Mouse (Mus musculus): Measurements from ENCODE around the gene Sh2d3c.

GRCm38 (mm10) chr2:32682721-32683417, 38.0 kb upstream of the Sh2d3c start:
- TF ChIP-seq POLR2A (IDR thresholded peaks at IDR 0.05; ENCODE audit: insufficient read length, low read depth) (no peak), POLR2AphosphoS2 (IDR thresholded peaks at IDR 0.05; ENCODE audit: insufficient read length, low read depth) (no peak), E2F4 (IDR thresholded peaks at IDR 0.05; ENCODE audit: insufficient read depth) (no peak), MYOD1 (IDR thresholded peaks at IDR 0.05; ENCODE audit: control insufficient read depth in 1 of 3, insufficient read length in 2 of 3, low read depth in 2 of 3) (no peak), MAX (IDR thresholded peaks at IDR 0.05; ENCODE audit: low read depth) (no peak), TCF12 (IDR thresholded peaks at IDR 0.05; ENCODE audit: insufficient read depth, poor library complexity, severe bottlenecking) (no peak), REST (IDR thresholded peaks at IDR 0.05; ENCODE audit: insufficient read depth, insufficient read length) (no peak), MYOG (IDR thresholded peaks at IDR 0.05; ENCODE audit: control insufficient read depth in 1 of 3, insufficient read depth in 1 of 3, insufficient read length in 2 of 3, low read depth in 2 of 3) (no peak), USF1 (IDR thresholded peaks at IDR 0.05; ENCODE audit: low read depth) (no peak), TCF3 (IDR thresholded peaks at IDR 0.05; ENCODE audit: insufficient read length, low read depth) (no peak)

Data from myocyte (in vitro differentiated cells).